Mouse (Mus musculus): Measurements from ENCODE around the gene Prr14.
"Not testable (repeated sequence)": the region's sequence is repeated elsewhere in the genome, so short reads cannot be mapped to it uniquely, and the experiment has no call there.

The Prr14 gene

DNA sequence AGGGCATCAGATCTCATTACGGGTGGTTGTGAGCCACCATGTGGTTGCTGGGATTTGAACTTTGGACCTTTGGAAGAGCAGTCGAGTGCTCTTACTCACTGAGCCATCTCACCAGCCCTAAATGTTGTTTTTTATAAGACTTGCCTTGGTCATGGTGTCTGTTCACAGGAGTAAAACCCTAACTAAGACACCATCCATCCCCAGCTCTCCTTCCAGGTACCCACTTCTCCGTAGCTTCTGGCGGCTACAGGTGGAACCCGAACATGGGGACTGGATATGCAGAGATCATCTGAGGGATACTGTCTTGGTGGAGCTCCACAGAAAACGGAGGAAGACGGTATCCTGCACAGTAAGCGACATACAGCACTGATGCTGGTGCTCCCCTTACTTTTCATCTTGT lies at the start of gene Prr14:
Gene Prr14, plus strand, starts transcription at position 301 of the 400 bp plus-strand sequence.
- DNase-seq (ENCODE audit: low spot score), result not testable (repeated sequence)

DNA sequence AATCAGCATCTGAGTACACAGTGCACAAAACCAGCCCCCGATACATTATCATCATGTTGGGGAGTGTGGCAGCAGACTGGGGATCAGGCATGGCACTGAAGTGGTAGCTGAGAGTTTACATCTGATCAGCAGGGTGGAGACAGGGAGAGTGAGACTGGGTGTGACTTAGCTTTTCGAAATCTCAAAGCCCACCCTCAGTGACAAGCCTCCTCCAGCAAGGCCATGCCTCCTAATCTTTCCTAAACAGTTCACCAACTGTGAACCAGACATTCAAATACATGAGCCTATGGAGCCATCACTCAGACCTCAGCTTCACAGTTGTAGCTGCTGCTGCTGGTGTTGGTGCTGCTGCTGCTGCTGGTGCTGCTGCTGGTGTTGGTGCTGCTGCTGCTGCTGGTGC lies 48.0 kb upstream of the Prr14 start:
- no peak for DNase-seq (ENCODE audit: low spot score)

DNA sequence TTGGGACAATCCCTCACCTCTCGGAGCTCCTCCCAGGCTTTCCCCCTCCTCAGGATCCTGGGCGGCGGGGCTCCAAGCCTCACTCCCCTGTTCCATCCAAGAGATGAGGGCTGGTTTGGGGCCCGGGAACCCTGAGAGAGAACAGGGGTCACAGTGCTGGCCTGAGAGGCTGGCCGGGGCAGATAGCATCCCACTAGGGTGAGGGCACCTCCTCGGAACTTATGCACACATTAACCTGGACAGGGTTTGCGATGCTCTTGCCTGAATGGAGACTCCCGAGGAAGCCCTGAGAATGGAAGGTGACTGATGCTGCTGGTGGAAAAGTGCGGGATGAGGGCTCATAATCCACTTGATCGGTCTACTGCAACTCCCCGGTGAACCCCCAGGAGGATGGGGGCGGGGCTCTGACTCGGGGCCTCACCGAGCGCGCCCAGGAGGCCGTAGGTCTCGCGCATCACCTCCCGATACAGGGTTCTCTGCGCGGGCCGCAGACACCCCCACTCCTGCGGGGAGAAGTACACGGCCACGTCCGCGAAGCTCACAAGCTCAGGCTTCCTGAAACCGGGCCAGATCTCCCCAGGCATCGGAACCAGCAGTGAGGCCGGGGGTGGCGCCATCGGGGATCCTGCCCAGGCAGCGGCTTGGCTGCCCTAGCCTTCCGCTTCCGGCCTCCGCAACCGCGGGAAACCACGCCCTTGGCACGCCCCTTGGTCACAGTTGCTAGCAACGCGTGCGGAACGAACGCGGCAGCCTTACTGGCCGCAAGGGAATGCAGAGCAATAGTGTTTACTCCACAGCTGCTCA lies 37.8 kb upstream of the Prr14 start, which contains the start of gene Zfp688:
Gene Zfp688, minus strand, starts transcription at position 681 of the 804 bp plus-strand sequence.
- peak; percentile 96 for DNase-seq (ENCODE audit: low spot score)

DNA sequence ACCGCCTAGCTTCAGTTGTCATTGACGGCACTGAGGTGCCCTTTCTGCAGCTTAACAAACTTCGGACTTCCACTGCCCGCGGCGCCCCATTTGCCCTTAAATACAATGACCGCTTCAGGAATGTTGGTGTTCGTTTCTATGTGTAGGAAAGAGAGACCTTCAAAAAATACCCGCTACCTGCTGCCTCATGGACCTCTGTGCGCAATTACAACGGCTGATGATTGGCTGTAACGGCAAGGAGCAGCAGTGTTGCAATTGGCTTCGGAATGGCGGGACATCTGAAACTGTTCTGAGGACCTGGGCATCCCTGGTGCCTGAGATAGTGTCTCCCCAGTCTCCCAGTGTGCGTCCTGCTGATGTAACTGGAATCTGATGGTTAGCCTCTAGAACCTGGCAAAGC lies 37.2 kb upstream of the Prr14 start:
- DNase-seq (ENCODE audit: low spot score), result no peak

DNA sequence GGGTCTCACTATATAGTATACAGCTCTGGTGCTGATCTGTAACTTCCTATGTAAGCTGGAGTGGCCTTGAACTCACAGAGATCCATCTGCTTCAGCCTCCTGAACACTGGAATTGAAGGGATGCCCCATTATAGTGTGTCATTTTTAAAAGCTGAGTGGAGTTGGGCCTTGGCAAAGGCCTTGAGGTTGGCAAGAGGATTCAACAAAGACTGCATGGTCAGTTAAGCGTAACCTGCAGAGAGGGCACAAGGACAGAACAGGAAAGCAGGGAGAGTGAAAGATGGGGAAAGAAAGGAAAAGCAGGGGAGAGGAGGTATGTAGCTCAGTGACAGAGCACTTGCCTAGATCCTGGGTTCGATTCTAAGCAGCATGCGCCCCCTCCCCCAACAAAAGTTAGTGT lies 34.1 kb upstream of the Prr14 start:
- no peak for DNase-seq (ENCODE audit: low spot score)

DNA sequence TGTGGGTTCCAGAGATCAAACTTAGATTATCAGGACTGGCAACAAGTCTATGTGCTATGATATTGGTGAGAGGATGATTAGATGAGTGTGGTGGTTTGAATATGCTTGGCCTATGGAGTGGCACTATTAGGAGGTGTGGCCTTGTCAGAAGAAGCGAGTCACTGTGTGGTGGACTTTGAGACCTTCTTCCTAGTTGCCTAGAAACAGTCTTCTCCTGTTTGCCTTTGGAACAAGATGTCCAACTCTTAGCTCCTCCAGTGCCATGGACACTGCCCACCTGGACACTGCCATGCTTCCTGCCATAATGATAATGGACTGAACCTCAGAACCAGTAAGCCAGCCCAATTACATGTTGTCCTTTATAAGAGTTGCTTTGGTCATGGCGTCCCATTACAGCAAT lies 33.5 kb upstream of the Prr14 start:
- no peak for DNase-seq (ENCODE audit: low spot score)

DNA sequence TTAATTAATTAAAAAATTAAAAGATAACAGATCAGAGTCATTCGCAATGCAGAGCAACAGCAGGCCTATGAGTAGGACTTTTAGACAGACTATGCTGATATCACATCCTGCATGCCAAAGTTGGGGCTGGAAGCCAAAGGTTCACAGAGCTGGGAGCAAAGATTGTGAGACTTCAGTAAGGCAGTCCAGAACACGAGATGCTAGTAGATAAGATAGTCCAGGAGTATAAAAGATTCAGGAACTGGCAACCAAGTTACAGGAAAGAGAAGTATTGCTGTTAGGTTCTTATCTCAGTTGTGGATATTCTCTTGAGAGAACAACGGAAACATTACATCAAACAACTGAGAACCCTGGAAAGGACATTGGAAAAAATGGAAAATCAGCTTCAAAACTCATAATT lies 33.1 kb upstream of the Prr14 start:
- no peak for DNase-seq (ENCODE audit: low spot score)

DNA sequence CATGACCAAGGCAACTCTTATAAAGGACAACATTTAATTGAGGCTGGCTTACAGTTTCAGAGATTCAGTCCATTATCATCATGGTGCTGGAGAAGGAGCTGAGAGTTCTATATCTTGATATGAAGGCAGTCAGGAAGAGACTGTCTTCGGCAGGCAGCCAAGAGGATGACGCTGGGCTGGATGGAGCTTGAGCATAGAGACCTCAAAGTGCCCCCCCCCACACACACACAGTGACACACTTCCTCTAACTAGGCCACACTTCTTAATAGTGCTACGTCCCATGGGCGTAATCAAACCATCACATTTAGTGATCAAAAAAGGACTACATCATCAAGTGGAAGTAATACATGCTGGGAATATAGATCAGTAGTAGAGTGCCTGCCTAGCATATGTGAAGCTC lies 24.2 kb upstream of the Prr14 start:
- DNase-seq (ENCODE audit: low spot score), result no peak

DNA sequence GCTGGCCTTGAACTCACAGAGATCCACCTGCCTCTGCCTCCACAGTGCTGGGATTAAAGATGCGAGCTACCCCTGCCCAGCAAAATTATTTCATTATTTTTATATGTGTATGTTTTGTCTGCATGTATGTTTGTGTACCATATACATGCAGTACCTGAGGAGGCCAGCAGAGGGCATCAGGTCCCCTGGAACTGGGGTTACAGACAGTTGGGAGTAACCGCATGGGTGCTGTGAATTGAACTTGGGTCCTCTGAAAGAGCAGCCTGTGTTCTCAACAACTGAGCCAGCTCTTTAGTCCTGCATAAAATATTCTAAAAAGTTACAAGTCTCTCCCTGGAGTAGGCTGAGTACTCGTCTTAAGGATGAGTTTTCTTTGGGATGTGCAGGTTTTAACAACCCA lies 21.7 kb upstream of the Prr14 start:
- DNase-seq (ENCODE audit: low spot score), result peak; percentile 45

DNA sequence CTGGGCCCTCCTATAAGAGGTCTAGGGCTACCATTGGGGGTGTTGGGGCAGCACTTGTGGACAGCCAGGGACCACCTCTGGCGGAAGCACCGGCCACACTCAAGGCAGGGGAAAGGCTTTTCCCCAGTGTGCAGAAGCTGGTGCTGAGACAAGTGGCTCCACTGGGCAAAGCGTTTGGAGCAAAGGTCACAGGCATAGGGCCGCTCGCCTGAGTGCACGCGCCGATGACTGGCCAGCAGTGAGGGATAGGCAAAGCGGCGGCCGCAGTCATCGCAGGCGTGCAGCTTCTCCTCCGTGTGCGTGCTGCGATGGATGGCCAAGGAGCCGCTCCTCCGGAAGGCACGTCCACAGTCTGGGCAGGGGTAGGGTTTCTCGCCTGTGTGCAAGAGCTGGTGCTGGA lies 15.4 kb upstream of the Prr14 start:
- no peak for DNase-seq (ENCODE audit: low spot score)

DNA sequence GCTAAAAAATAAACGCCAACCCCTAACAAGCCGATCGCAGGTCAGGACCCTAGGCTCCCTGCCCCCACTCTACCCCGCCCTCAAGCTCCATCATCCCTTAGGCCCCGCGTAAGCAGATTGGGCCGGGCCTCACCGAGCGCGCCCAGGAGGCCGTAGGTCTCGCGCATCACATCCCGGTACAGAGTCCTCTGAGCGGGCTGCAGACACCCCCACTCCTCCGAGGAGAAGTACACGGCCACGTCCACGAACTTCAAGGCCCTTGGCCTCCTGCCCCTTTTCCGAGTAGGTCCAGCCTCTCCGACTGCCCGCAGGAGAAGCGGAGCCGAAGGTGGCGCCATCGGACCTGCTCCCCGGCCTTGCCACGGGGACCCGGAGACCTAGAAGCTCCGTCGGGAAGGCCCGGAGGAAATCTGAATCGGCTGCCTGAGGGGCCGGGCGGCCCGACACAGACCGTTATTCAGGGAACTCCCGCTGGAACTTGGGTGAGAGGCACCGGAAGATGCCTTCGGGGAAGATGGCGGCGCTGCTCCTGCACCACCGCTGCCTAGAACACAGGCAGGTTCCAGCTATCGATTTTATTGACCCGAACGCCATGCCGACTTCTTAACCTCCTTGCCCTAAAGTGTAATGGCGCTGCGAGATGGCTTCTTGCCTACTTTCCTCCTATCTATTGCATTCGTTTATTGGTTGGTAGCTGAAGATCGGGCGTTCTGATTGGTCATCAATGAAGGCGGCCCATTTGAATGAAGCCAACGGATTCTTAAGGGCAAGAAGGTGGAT lies 10.7 kb upstream of the Prr14 start, which contains the start of gene Zfp689:
Gene Zfp689, minus strand, starts transcription at position 638 of the 780 bp plus-strand sequence.
- peak; percentile 89 for DNase-seq (ENCODE audit: low spot score)

DNA sequence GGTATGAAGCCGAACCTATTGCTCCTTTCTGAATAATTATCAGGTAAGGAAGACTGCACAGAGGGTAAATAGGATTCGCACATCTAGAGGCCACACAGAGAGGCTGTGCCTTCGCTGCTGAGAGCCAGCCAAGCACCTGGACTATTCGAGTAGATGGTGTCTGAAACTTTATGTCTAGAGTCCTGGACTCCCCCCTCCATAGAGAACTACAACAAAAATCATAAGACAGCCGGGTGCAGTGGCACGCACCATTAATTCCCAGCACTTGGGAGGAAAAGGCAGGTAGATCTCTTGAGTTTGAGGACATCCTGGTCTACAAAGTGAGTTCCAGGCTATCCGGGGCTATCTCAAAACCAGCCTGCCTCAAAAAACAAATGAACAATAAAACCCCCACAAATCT lies 9.4 kb upstream of the Prr14 start:
- no peak for DNase-seq (ENCODE audit: low spot score)

DNA sequence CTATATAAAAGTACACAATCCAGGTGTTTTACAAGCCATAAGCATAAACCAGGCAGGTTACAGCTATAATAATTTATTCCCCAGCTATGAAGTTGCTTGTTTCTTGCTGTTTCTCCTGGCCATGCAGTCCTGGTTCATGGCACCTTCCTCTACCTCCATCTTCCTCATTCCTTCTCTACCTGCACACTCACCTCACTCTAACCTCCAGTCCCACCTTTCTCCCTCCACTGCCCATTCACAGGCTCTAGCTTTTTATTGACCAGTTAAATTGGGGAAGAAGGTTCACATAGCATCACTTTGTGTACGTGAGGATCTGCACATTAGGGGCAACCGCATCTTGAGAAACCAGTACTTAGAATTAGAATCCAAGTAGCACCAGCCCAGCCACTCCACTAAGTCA lies 6.4 kb upstream of the Prr14 start:
- no peak for DNase-seq (ENCODE audit: low spot score)

DNA sequence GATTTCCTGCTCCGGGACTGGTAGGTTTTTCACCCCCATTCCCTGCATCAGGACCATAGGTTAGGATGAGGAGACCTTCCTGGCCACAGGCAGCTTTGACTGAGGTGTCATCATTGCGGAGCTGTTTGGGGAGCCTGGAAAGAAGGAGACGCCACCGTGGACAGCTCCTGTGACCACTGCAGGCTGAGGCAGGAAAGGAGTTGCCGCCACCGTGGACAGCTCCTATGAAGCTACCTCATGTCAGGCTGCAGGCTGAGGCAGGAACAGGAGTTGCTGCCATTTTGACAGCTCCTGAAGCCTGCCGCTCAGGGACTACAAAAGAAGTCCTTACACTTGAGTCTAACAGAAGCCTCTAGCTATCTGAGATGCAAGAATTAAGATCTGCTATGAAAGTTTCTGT lies 4.5 kb upstream of the Prr14 start:
- DNase-seq (ENCODE audit: low spot score), result no peak

DNA sequence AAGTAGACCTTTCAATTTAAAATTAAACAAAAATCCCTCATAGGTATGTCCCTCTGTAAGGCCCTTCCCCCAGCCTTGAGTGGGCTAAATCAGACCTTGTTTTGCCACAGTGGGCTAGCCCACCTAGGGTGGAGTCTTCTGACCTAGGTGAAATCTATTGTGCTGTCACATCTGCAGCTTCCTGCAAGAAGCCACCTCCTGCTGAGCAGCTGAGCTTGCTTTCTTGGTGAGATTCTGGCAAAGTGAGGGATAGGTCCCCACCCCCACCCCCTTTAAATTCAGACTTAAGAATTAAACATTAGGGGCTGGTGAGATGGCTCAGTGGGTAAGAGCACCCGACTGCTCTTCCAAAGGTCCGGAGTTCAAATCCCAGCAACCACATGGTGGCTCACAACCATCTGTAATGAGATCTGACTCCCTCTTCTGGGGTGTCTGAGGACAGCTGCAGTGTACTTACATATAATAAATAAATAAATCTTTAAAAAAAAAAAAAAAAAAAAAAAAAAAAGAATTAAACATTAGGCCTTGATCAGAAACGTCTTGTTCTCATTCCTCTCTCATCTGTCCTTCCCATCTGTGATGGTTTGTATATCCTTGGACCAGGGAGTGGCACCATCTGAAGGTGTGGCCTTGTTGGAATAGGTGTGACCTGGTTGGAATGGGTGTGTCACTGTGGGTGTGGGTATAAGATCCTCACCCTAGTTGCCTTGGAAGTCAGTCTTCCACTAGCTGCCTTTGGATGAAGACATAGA lies 864 bp upstream of the Prr14 start:
- not testable (repeated sequence) for DNase-seq (ENCODE audit: low spot score)

DNA sequence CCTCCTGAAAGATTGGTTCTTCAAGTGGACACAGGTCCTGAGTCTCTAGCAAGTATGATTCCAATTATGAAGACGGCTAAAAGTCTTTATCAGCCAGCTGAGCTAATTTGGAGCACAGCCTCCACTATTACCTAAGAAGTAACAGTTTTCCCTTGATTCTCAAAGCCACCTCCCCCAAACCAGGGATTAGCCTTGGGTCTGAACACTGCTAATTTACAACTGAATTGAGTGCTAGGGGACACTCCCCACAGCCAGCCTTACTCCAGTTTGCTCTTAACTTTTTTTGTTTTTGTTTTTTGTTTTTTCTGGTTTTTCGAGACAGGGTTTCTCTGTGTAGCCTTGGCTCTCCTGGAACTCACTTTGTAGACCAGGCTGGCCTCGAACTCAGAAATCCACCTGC lies 5.8 kb downstream of the Prr14 start:
- no peak for DNase-seq (ENCODE audit: low spot score)

DNA sequence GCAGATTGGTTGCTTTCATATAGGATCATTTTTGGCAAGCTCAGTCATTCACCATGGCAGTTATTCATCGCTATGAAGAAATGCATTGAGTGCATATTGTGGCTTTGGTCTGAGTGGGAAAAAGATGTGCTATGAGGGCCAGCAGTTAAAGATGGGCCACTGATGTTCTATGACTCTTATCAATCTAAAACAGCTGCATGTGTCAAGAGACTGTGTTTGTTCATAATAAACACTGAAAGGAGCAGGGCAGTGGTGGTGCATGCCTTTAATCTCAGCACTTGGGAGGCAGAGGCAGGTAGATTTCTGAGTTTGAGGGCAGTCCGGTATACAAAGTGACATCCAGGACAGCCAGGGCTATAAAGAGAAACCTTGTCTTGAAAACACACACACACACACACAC lies 6.3 kb downstream of the Prr14 start:
- not testable (repeated sequence) for DNase-seq (ENCODE audit: low spot score)

DNA sequence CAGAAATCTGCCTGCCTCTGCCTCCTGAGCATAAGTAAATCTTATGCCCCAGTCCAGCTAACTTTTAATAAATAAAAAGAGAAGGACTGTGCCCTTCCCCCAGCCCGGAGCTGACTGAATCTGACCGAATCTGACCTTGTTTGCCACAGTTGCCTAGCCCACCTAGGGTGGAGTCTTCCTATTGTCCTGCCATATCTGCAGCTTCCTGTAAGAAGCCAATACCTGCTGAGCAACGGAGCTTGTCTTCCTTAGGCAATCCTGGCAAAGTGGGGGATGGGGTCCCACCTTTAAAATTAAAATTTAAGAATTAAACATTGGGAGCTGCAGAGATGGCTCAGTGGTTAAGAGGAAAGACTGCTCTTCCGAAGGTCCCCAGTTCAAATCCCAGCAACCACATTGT lies 7.2 kb downstream of the Prr14 start:
- DNase-seq (ENCODE audit: low spot score), result no peak

DNA sequence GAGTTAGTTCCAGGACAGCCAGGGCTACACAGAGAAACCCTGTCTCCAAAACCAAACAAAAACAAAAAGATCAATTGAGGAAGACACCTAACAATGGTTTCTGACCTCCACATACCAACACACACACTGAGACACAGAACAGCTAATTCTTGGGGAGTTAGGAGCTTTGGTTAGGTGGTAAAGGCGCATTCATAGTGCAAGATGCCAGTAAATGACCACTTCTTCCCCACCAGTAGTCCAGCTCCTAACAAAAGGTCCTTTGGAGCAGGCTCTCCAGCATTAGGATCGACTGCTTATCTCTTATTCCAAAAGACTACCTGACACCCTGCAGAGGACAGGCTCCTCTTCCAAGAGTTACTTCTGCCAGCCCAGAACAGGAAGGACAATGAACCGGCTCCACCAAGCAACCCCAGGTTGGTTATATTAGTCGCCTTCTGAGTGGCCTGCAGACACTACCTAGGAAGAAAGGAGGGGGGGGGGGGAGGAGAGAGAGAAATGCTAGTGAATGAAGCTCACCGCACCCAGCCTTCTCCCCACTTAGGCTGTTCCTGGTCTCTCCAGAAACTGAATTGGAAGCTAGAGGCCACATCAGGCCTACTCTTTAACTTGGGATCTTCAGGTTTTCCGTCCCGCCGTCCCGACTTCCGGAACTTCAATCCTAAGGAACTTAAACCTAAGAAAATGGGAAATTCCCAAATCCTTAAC lies 10.8 kb downstream of the Prr14 start:
- DNase-seq (ENCODE audit: low spot score), result no peak

DNA sequence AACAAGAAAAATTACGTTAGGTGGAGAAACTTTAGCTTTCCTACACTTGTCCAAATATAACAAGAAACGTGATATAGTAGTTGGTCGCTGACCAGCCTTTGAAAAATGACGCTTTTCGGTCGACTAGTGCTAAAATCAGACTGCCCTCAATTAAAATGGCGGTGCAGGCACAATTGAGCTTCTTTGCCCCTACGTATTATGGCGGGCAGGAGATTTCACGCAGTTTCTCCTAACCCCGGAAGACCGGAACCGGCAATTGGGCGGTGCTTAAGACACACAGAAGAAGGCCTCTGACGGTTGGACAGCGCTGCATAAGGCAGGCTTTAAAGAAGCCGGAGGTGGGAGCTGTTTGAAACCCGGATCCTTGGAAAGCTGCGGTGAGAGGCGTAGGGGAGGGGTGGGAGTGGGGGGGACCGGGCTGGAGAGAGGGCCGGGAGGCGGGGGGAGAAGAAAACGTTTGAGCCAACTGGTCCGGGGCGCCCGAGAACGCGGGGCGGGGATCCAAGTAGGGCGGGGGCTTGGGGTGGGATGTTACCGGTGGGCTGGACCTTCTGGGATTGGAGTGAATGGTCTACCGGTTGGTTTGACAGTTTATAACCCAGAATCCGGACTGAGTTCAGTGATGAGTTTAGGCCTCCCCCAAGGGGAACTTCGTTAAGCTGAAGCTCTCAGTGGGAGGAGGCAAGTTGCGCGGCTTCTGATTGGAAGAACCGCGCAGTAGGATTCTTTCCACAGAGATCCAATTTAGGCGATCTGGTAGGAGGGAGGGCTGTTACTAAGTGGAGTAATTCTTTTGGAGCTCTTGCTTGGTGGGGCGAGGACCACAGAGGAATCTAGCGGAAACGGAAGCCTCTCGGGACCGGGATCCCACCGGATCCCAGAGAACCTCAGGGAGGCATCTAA lies 11.6 kb downstream of the Prr14 start:
- peak; percentile 80 for DNase-seq (ENCODE audit: low spot score)

DNA sequence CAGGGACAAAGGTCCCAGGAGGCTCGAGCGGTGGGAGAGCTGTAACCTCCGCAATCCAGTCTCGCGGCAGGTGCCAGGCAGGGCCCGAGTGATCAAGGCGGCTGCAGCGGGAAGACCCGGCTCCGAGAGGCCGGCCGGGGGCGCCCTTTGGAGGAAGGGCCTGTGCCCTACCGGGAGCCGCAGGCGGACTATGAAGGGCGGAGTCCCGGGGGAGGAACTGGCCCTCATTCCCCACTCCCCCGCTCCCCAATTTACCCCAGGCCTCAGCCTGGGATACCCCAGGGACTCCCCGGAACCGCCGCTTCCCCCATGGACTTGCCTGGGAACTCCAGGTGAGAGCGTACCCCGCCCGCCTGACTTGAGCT lies 12.2 kb downstream of the Prr14 start:
- DNase-seq (ENCODE audit: low spot score), result no peak
